Mouse (Mus musculus) T-helper 17 cell (primary cell): Measurements from ENCODE around the gene Fam98a.

Experiments
- in situ Hi-C, 2 experiments: fragments of 300-600 bp; cut with MboI, MseI; formaldehyde crosslinking; loops; 1 replicate in 1 of 2; 2 replicates in 1 of 2; pipeline ENCODE4 v1.15.1; 2025; ENCODE audit warnings: high pct_unique_total_duplicates in 2 of 2

Fam98a gene

DNA sequence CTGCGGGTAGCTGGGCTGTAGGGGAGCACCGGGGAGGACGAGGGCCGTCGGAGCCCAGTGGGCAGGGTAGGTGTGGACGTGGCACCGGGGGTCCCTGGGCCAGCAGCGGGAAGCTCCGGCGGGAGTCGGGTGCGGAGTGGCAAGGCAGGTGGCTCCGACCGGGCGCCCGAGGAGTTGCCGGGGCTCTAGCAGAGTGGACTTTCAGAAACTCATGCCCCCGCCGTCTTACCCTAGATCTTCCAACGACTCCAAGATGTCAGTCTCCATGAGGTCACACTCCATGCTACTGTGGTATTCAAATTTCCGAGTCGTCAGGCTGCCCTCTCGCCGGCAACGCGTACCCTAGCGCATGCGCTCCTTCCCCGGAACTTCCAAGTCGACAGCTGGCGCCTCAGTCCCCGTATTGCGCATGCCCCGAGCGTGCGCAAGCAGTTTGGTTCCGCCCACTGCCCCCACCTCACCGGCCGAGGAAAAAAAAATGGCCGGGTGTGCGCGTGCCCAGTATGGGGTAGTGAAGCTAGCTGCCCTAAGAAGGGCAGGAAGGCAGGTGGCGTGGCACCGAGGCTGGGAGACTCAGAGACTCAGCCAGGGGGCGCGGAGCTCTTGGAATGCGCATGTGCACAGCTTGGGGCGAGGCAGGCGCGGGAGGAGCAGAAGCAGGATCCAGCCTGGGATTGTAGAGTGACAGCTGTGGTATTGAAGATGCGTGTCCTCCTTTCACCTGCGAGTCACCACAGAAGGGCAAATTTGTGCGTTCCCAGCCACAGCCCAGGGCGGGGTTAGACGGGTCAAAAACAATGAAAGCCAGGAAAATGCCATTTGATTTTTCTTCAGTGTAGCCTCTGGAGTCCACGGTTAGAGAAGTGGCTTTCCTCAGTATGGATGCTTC lies at the start of gene Fam98a:
Gene Fam98a, minus strand, starts transcription at position 435 of the 889 bp plus-strand sequence.
- in situ Hi-C loops = no loop called here

- in situ Hi-C loops = no loop called here
These were observed 46.9 kb upstream of the Fam98a start for GRCm38 (mm10) chr17:75598652-75599051.

DNA sequence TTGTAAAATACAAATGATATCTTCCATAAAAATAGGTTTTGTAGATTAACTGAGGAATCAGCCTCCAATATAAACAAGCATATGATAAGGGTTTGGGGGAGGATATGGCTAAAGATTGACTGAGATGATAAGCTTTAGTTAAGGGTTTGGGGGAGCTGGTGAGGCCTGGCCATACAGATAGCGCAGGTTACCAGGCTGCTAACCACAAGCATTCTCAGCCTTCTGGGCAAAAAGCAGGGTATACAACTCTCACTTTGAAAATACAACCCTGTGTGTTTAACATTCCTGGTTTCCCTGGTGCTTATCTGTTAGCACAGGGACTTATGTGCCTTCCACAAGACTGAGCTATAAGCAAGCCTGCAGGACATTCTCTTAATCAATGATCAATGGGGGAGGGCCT lies 31.0 kb upstream of the Fam98a start:
- in situ Hi-C loops = no loop called here

DNA sequence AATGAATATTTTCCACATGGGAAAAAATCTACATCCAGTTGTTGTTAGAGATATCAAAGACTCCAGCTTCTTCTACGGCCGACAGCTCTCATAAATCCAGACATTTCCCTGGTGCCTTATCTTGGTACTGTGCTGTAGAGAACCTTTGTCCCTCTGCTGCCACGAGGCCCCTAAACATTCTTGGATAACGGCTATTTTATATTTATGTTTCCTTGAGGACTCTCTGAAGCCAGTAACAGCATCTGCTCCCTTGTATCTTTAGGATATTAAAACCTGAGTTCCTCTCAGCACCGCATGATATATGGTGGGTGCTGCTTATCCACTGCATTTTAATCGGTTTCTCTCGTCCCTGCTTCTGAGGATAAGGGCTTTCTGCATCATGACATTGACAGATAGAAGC lies 23.9 kb upstream of the Fam98a start:
- in situ Hi-C loops = no loop called here

GRCm38 (mm10) chr17:75558041-75558440 lies 6.3 kb upstream of the Fam98a start:
- in situ Hi-C loops = no loop called here

DNA sequence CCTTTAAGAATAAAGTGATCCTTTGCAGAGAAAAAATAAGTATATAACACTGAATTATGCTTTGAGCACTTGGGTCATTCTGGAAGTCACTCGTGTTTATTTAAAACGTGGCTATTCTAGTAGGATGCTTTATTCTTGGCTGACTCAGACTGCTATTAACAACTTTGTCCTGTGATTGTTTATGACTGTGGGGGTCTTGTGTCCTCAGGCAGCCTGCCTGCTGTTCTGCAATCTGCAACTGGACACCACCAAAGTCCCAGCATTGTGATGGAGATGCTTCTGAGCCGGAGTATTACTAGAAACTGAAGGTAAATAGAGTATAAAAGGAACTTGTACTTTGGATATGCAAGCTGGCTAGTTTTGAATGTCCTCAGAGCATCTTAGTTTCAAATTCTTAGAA lies 5.3 kb upstream of the Fam98a start:
- in situ Hi-C loops = no loop called here

GRCm38 (mm10) chr17:75550771-75551413 lies 854 bp downstream of the Fam98a start:
- in situ Hi-C loops = no loop called here

DNA sequence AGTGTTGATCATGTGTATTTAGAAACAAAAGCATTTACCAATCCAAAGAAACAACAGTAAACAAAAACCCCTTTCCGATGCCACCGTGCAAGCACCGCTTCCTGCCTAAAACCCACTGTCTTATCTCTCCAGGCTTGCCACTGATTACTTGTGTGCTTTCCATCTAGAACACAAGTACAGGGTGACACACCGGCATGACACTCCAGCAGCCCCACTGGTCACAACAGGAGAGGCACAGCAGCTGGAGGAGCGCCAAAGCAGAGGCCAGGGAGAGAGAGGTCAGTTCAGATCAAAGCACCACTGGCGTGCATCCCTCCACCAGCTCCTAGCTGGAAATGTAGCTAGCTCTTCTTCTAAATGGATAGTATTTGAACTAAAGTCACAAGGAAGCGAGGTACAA lies 7.5 kb downstream of the Fam98a start:
- in situ Hi-C loops = loop anchor here (10.0 to 25.0 kb wide), 4 partner anchors 732 to 1809 kb away; partner anchors contain the start of gene Ttc27 (in 1 of the 2)

- in situ Hi-C loops = loop anchor here (10.0 to 25.0 kb wide), 4 partner anchors 731 to 1809 kb away; partner anchors contain the start of gene Ttc27 (in 1 of the 2)
These were observed 8.3 kb downstream of the Fam98a start for GRCm38 (mm10) chr17:75543434-75543833.

DNA sequence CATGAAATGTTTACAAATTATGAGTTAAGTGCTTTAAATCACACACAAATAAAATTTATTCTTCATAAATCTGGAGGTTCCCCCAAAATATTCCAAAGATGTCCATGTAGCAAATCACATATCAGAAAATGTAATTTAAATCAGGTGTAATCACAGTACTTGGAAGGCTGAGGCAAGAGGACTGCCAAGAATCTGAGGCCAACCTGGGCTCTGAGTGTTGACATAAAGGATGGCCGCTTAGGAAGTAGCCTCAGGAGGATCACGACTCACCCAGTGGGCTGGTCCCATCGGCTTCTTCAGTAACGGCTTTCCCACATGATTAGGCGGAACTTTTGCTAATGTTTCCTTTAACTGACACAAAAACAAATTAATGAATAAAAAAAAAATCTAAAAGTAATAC lies 11.9 kb downstream of the Fam98a start:
- in situ Hi-C loops = loop anchor here (10.0 to 25.0 kb wide), 4 partner anchors 728 to 1805 kb away; partner anchors contain the start of gene Ttc27 (in 1 of the 2)

DNA sequence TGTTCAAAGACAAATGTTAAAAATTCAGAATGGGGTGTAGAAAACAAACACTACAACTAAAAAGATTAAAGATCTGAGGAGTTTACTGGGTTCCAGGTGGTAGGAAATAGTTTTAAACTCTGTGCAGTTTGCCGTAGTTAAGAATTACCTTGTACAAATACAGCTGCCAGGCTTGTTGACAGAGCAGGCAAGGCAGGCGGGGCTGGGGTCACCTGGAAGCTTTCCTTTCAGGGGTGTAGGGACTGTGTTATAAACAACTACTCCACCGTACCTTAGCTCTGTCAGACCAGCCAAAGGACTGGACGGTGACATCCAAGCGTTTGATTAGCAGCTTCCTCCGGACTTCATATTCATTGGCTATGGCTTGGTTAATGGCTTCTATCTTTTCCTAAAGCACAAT lies 12.6 kb downstream of the Fam98a start:
- in situ Hi-C loops = loop anchor here (25.0 kb wide), 3 partner anchors 727 to 827 kb away; partner anchors contain the start of gene Ttc27 (in 1 of the 2)

DNA sequence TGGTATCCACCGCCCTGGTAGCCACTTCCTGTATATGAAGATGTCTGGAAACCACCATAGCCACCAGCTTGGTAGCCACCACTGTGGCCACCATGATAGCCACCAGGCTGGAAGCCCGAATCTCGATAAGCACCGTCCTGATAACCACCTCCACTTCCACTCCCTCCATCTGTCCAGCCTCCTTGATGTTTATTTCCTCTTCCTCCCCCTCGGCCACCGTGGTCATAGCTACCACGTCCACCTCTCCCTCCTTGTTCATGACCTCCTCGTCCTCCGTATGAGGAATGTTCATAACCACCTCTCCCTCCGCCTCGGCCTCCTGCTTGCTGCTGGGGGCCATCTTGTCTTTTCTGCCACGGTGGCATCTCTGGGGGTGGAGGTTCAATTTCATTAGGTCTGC lies 13.3 kb downstream of the Fam98a start:
- in situ Hi-C loops = loop anchor here (25.0 kb wide), 3 partner anchors 726 to 826 kb away; partner anchors contain the start of gene Ttc27 (in 1 of the 2)

- in situ Hi-C loops = loop anchor here (25.0 kb wide), 3 partner anchors 725 to 825 kb away; partner anchors contain the start of gene Ttc27 (in 1 of the 2)
These were observed 14.7 kb downstream of the Fam98a start for GRCm38 (mm10) chr17:75537050-75537445.

DNA sequence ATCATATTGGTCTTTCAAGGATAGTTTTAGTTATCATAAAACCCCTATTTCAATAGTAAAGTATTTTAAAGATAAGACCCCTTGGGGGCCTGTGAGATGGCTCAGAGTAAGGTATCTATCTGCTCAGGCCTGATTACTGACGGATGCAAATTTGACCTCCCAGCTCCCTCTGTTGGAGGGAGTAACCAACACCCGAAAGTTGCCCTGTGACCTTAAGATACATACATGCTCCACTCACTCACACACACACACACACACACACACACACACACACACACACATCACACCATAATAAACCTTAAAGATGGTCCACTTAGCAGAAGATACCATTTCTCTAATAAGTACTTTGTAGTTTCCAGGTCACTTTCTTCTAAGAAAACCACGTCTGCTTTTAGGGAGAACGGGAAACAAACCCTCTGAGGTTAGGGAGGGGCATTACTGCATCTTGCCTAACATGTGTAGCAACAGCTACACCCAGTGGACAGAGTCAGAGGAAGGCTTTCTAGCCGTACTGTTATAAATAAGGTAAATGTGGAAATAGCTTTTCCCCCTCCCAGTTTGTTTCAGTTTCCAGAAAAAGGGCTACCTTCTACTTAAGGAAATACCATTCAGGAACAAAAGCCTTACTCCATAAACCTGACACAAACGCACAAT lies 15.2 kb downstream of the Fam98a start:
- in situ Hi-C loops = loop anchor here (25.0 kb wide), 3 partner anchors 724 to 824 kb away; partner anchors contain the start of gene Ttc27 (in 1 of the 2)

DNA sequence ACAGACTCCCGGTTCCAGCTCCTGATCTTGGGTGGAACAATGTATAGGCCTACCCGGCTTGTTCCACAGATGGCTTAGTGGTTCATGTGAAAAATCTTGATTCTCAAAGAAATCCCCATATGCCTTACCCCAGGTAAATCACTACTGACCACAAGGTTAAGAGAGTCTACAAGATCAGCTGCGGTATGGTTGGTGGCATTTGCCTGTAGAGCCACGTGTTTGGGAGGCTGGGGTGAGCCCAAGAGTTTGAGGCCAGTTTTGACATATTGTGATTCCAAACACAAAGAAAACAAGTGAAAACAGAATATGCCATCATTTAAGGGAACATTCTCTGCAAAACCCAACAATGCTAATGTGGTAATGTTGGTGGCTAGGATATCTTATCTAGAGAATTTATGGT lies 16.1 kb downstream of the Fam98a start:
- in situ Hi-C loops = loop anchor here (25.0 kb wide), 3 partner anchors 723 to 823 kb away; partner anchors contain the start of gene Ttc27 (in 1 of the 2)

- in situ Hi-C loops = loop anchor here (25.0 kb wide), 3 partner anchors 722 to 822 kb away; partner anchors contain the start of gene Ttc27 (in 1 of the 2)
These were observed 17.3 kb downstream of the Fam98a start for GRCm38 (mm10) chr17:75534314-75535020.

- in situ Hi-C loops = loop anchor here (25.0 kb wide), 3 partner anchors 720 to 820 kb away; partner anchors contain the start of gene Ttc27 (in 1 of the 2)
These were observed 19.2 kb downstream of the Fam98a start for GRCm38 (mm10) chr17:75532469-75532986.

DNA sequence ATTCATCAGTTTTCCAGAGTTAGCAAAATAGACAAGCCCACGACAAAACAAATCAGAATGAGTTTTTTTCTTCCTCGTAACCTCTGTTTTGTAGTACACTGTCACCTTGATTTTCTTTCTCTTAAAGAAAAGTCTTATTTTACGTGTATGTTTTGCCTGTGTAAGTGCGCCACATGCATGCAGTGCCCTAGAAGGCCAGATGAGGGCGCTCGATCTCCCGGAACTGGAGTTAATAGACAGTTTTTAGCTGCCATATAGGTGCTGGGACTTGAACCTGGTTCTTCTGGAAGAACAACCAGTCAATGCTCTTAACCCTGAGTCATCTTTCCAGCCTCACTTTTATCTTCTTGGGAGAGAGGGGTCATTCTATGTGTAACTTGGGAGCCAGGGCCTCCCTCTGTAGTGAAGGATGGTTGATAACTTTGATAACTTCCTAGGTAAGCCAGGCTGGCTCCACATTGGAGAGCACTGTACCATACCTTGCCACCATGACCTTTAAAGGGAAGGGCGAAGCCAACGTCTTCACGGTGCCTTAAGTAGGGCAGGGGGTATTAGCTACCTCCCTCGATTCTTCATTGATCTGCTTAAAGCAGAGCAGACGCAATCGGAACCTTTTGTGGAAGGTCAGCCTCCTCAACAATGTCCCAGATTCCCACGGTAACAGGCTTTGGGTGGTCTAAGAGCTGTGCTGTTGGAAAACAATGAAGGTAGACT lies 22.4 kb downstream of the Fam98a start:
- in situ Hi-C loops = loop anchor here (25.0 kb wide), 3 partner anchors 717 to 817 kb away; partner anchors contain the start of gene Ttc27 (in 1 of the 2)

- in situ Hi-C loops = loop anchor here (25.0 kb wide), 3 partner anchors 714 to 814 kb away; partner anchors contain the start of gene Ttc27 (in 1 of the 2)
These were observed 25.3 kb downstream of the Fam98a start for GRCm38 (mm10) chr17:75526411-75526810.
